Comparison of ENCODE assay signal across 12 mouse cellular contexts in the genomic region with DNA sequence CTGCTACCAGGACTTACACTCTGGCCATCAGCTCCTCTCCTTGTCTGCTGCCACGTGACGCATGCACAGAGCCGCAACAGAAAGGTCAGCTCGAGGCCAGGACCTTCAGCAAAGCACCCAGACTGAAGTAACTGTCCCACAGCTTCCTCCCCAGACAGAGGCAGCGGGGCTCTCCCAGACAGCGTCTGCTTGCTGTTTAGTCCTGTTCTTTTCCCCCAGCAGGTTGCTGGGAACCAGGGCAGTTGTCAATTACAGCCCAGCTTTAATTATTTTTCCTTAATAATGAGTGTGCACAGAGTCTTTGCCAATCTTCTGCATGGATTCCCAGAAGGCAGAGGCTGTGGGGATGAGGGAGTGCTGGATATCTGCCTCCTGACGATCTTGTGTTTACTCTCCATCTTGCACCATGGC. TPM values are rescaled to one million over a fixed set of nuclear protein-coding genes. Genes with fewer than 3 reads are reported as not detected.
DNase-seq lines count a peak whose midpoint lies in the region; ATAC-seq and TF ChIP-seq lines count a peak whose summit lies in the region.
"Had no signal": no experiment of that assay in that cellular context is flagged by ENCODE, and none has a peak within 500 bp of the region (broad histone marks: within the 10 kb centered on the region; RNA-seq: fewer than 3 reads in every experiment).

No protein-coding gene starts in this region.

- H3K36me3 ChIP-seq in heart, postnatal 0 days (replicated peaks; ENCODE audit: control insufficient read depth, insufficient read depth, low read length) = no peaks in the 10 kb centered on the region
- no peaks in the 10 kb centered on the region for H3K36me3 ChIP-seq in CH12.LX (replicated peaks in 1 of 2; ENCODE audit: control insufficient read depth in 1 of 2, insufficient read depth in 1 of 2, low read length in 1 of 2)
- H3K36me3 ChIP-seq in embryonic facial prominence, embryonic 10.5 days (replicated peaks) = no peaks in the 10 kb centered on the region
- H3K36me3 ChIP-seq in hindbrain, embryonic 15.5 days = no peaks in the 10 kb centered on the region
- H3K36me3 ChIP-seq: G1E had no signal

- no peak for TF ChIP-seq EP300 in heart, postnatal 0 days (IDR thresholded peaks at IDR 0.05; ENCODE audit: low read depth)
- no peak for TF ChIP-seq EP300 in CH12.LX (IDR thresholded peaks at IDR 0.05; ENCODE audit: low read length)

- H3K27ac ChIP-seq in heart, postnatal 0 days (ENCODE audit: low read depth) = no peak overlapping the region
- no peak overlapping the region for H3K27ac ChIP-seq in CH12.LX (ENCODE audit: insufficient read depth, low read depth)
- H3K27ac ChIP-seq in embryonic facial prominence, embryonic 10.5 days (replicated peaks) = peak overlapping the region; percentile 74
- 0 out of 2 replicates have a peak overlapping the region, but pooled peaks have one; percentile 24 for H3K27ac ChIP-seq in hindbrain, embryonic 15.5 days (replicated peaks)

- no peaks in the 10 kb centered on the region for H3K27me3 ChIP-seq in heart, postnatal 0 days (ENCODE audit: control insufficient read depth, insufficient read depth, low read length)
- H3K27me3 ChIP-seq in CH12.LX (replicated peaks) = no peaks in the 10 kb centered on the region
- no peaks in the 10 kb centered on the region for H3K27me3 ChIP-seq in embryonic facial prominence, embryonic 10.5 days (replicated peaks; ENCODE audit: low read depth, poor library complexity, severe bottlenecking)
- H3K27me3 ChIP-seq in hindbrain, embryonic 15.5 days = no peaks in the 10 kb centered on the region

- dilution Hi-C loops in CH12.LX (cut with MboI; ENCODE audit: extremely low pct_ligation_motif_present, extremely low pct_unique_long_range_greater_than_20kb, low sequenced_read_pairs) = no loop called here

- H3K79me2 ChIP-seq in CH12.LX (replicated peaks; ENCODE audit: control insufficient read depth, extremely low read depth, insufficient read depth, poor library complexity, severe bottlenecking) = no peaks in the 10 kb centered on the region

- H3K4me1 ChIP-seq in heart, postnatal 0 days (ENCODE audit: control insufficient read depth, insufficient read depth) = peaks cover 15% of the 10 kb centered on the region; the same call in 1 of the 2 replicates
- peaks cover 28 to 60% of the 10 kb centered on the region in 2 experiments for H3K4me1 ChIP-seq in CH12.LX (ENCODE audit: control insufficient read depth in 1 of 2, insufficient read depth in 2 of 2)
- H3K4me1 ChIP-seq in embryonic facial prominence, embryonic 10.5 days = peaks cover 43% of the 10 kb centered on the region
- peaks cover 11% of the 10 kb centered on the region for H3K4me1 ChIP-seq in hindbrain, embryonic 15.5 days (replicated peaks)

- ATAC-seq in heart, postnatal 0 days (ENCODE audit: insufficient read depth, low read depth) = peak; percentile 39; the same call in 1 of the 2 replicates
- ATAC-seq in hindbrain, embryonic 15.5 days (ENCODE audit: low FRiP score, low read depth) = no peak
- ATAC-seq in megakaryocyte, adult 5-6 weeks (ENCODE audit: poor library complexity, severe bottlenecking) = no peak
- ATAC-seq: liver, postnatal 0 days had no signal

- H3K4me3 ChIP-seq in heart, postnatal 0 days (ENCODE audit: low read depth, low read length) = no peak overlapping the region
- no peak overlapping the region for H3K4me3 ChIP-seq in CH12.LX (replicated peaks in 1 of 3; ENCODE audit: low read depth in 2 of 3, low read length in 2 of 3, poor library complexity in 1 of 3)
- H3K4me3 ChIP-seq in embryonic facial prominence, embryonic 10.5 days = no peak overlapping the region
- no peak overlapping the region for H3K4me3 ChIP-seq in hindbrain, embryonic 15.5 days

- H3K4me2 ChIP-seq in heart, postnatal 0 days (ENCODE audit: low read depth, low read length) = no peak overlapping the region
- H3K4me2 ChIP-seq in CH12.LX (ENCODE audit: insufficient read depth, low read depth, poor library complexity, severe bottlenecking) = peak overlapping the region; percentile 52
- no peak overlapping the region for H3K4me2 ChIP-seq in hindbrain, embryonic 15.5 days

- in situ Hi-C loops in CH12.LX (cut with MboI; ENCODE audit: low pct_ligation_motif_present, low pct_unique_long_range_greater_than_20kb, low sequenced_read_pairs) = no loop called here

- TF ChIP-seq POLR2A in CH12.LX (IDR thresholded peaks at IDR 0.05; ENCODE audit: low read depth, low read length) = no peak

- H3K9me3 ChIP-seq in heart, postnatal 0 days (replicated peaks; ENCODE audit: control insufficient read depth, low read length) = no peaks in the 10 kb centered on the region
- H3K9me3 ChIP-seq in CH12.LX (replicated peaks; ENCODE audit: low read length) = no peaks in the 10 kb centered on the region
- H3K9me3 ChIP-seq in embryonic facial prominence, embryonic 10.5 days = no peaks in the 10 kb centered on the region
- no peaks in the 10 kb centered on the region for H3K9me3 ChIP-seq in hindbrain, embryonic 15.5 days
- H3K9me3 ChIP-seq: G1E had no signal

- DNase-seq in heart, postnatal 0 days (ENCODE audit: low spot score) = no peak
- no peak for DNase-seq in heart, adult 18-20 months
- DNase-seq in CH12.LX (ENCODE audit: extremely low read depth) = peak; percentile 37
- peak; percentile 50 for DNase-seq in embryonic facial prominence, embryonic 10.5 days (ENCODE audit: low spot score)
- no peak for DNase-seq in cerebellum, adult 18-20 months
- no peak for DNase-seq in thymus, postnatal 14 days
- DNase-seq: liver, postnatal 0 days; right cerebral cortex, postnatal 14 days; thymus, adult 2 months had no signal

- no peak for TF ChIP-seq RAD21 in CH12.LX (IDR thresholded peaks at IDR 0.05; ENCODE audit: low read depth, low read length)

- TF ChIP-seq CTCF in heart, postnatal 0 days (IDR thresholded peaks at IDR 0.05; ENCODE audit: low read depth) = no peak
- TF ChIP-seq CTCF in CH12.LX (conservative IDR thresholded peaks at IDR 0.05 in 1 of 2, IDR thresholded peaks at IDR 0.05 in 1 of 2; ENCODE audit: low read depth in 2 of 2, low read length in 2 of 2) = no peak

- H3K9ac ChIP-seq in heart, postnatal 0 days (replicated peaks; ENCODE audit: low read depth, low read length) = no peak overlapping the region
- H3K9ac ChIP-seq in CH12.LX (ENCODE audit: insufficient read depth, low read depth) = no peak overlapping the region
- H3K9ac ChIP-seq in hindbrain, embryonic 15.5 days = no peak overlapping the region
- H3K9ac ChIP-seq: liver, postnatal 0 days had no signal

- 29% methylated on average over 7 of the region's 7 CpGs for WGBS in heart, postnatal 0 days
- WGBS in embryonic facial prominence, embryonic 10.5 days = 41% methylated on average over 7 of the region's 7 CpGs
- WGBS in hindbrain, embryonic 15.5 days = 28% methylated on average over 7 of the region's 7 CpGs

TF ChIP-seq in CH12.LX, 34 proteins besides CTCF, POLR2A, EP300 and RAD21:
- TF ChIP-seq ZMIZ1 (IDR thresholded peaks at IDR 0.05; ENCODE audit: low read depth, low read length) (no peak), JUN (IDR thresholded peaks at IDR 0.05; ENCODE audit: insufficient read depth, low read depth, low read length) (no peak), SIN3A (IDR thresholded peaks at IDR 0.05; ENCODE audit: low read length) (peak; percentile 44; the same call in 1 of the 2 replicates), ELF1 (IDR thresholded peaks at IDR 0.05; ENCODE audit: low read depth, low read length) (0 out of 2 replicates have a peak, but pooled peaks have one; percentile 4), MAX (IDR thresholded peaks at IDR 0.05; ENCODE audit: low read length) (peak; percentile 66), USF1 (IDR thresholded peaks at IDR 0.05; ENCODE audit: low read depth, low read length) (peak; percentile 83), ETS1 (conservative IDR thresholded peaks at IDR 0.05; ENCODE audit: low read depth, low read length) (peak; percentile 54; the same call in 1 of the 2 replicates), USF2 (conservative IDR thresholded peaks at IDR 0.05; ENCODE audit: low read depth, low read length) (peak; percentile 67), TCF12 (IDR thresholded peaks at IDR 0.05; ENCODE audit: low read depth, low read length) (no peak), BHLHE40 (IDR thresholded peaks at IDR 0.05; ENCODE audit: low read depth, low read length) (peak; percentile 95)

RNA-seq across cellular contexts. Expression of gene Dkk3, which starts 15.8 kb away (rescaled TPM):
- 53.8 and 56.0 TPM in 2 replicates for total RNA-seq in heart, postnatal 0 days (2014; rRNA removed; ENCODE audit: low replicate concordance)
- 90.6 and 96.6 TPM in 2 replicates for polyA plus RNA-seq in heart, postnatal 0 days (2015; fragmentation: Nextera tagmentation; extraction: Ambion mirVana)
- 10 to 100 TPM; 45.6 to 47.9 TPM for total RNA-seq in heart, adult 18-20 months (2021)
- total RNA-seq in CH12.LX (2012; rRNA removed) (0.38 and 0.59 TPM in 2 replicates), CH12.LX (2014; rRNA removed) (0.55 and 0.62 TPM in 2 replicates)
- polyA plus RNA-seq in CH12.LX (2012; ENCODE audit: insufficient read length, low read depth) = 0.48 and 0.54 TPM in 2 replicates
- 10.8 and 15.2 TPM in 2 replicates for polyA plus RNA-seq in embryonic facial prominence, embryonic 10.5 days (2016; fragmentation: Nextera tagmentation; extraction: Ambion mirVana)
- 30.3 and 32.8 TPM in 2 replicates for polyA plus RNA-seq in hindbrain, embryonic 15.5 days (2015; fragmentation: Nextera tagmentation; extraction: Ambion mirVana)
- 0.16 TPM in 1 of 2 replicates, not detected in the other for total RNA-seq in megakaryocyte, adult 5-6 weeks (2015)
- not detected in 2 replicates for total RNA-seq in megakaryocyte, adult 5-6 weeks (2017)
- polyA plus RNA-seq: G1E had no signal

Comparison
In these comparisons a context has a peak if more than half of its experiments do, and no peak if none do; other contexts are left out.
1. DNase-seq: peak in CH12.LX (single experiment) and embryonic facial prominence, embryonic 10.5 days (single experiment); none in heart, postnatal 0 days (single experiment), heart, adult 18-20 months (0 of 2), cerebellum, adult 18-20 months (0 of 2) and thymus, postnatal 14 days (single experiment).
2. H3K27ac ChIP-seq: peak in embryonic facial prominence, embryonic 10.5 days (single experiment) and hindbrain, embryonic 15.5 days (single experiment); none in heart, postnatal 0 days (single experiment) and CH12.LX (single experiment).
3. RNA of gene Dkk3, which starts 15.8 kb away (total RNA-seq): 53.8 to 56.0 TPM in heart, postnatal 0 days and 45.6 to 47.9 TPM in heart, adult 18-20 months; 0.38 to 0.62 TPM in CH12.LX and 0.16 TPM in megakaryocyte, adult 5-6 weeks; every median in the first group is over 10 times any median in the second.